Mouse (Mus musculus) thymus, postnatal 0 days (tissue): ENCODE data around the gene Atf2. TPM values are rescaled to one million over a fixed set of nuclear protein-coding genes. Genes with fewer than 3 reads are reported as not detected.
"Not testable (repeated sequence)": the region's sequence is repeated elsewhere in the genome, so short reads cannot be mapped to it uniquely, and the experiment has no call there.

Experiments
- DNase-seq: peaks from one replicate; pipeline ENCODE4 v3.0.0-alpha.2; 2015; ENCODE audit warnings: low spot score
- polyA plus RNA-seq: library from polyadenylated mRNA; unstranded; fragments of >200 nt; fragmentation: Nextera tagmentation; extraction: Ambion mirVana; gene quantifications from 2 replicates; pipeline ENCODE4 v1.2.1, GENCODE M21; 2015

Atf2 gene
- 37.2 and 46.6 TPM in 2 replicates for polyA plus RNA-seq

DNA sequence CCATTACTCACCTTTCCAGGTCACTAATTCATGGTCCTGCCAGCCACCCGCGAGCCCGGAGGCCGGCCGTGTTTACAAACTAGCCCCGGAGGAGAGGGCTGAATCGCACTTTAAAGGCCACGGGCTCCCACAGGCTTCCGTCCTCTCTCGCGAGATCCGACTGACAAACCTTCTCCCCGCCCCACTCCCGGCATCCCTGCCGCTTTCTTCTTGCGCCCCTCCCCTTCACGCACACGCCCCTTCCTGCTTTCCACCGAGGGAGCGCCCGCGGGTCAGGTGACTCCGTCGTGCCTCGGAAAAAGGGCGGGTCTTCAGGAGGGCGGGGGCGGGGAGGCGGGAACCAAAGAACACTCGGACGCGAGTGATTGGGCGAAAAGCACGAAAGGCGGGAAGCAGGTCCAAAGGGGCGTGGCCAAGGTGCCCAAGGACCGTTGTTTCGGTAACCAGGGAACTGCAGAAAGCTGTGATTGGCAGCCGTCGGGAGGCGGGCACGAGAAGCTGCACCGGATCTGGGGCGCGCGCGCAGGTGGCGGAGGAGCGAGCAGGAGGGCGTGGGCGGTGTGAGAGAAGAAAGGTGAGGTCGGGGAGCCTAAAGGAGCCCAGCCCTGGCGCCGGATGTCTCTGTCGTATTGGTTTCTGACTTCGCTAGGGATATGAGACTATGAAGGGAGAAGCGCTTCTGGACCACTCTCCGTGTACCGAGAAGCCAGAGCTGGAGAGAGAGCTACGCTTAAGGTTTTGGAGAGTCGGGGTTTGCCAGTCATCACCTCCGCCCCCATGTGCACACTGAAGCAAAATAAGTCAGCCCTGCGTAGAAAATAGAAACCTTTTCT is at the start of gene Atf2:
Gene Atf2, minus strand, starts transcription at position 176 of the 833 bp plus-strand sequence.
- peak; percentile 100 for DNase-seq

DNA sequence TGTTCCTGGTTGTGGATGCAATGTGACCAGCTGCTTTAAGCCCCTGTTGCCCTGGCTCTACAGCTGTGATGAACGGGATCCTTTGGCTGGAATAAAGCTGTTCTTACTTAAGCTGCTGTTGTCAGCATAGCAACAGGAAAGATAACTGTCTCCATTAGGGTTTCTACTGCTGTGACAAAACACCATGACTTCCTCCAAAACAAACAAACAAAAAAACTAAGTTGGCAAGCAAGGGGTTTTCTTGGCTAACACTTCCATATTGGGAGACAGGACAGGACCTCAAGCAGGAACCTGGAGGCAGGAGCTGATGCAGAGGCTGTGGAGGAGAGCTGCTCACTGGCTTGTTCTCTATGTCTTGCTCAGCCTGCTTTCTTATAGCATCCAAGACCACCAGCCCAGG is 48.8 kb upstream of the Atf2 start:
- no peak for DNase-seq

- DNase-seq, result no peak
These were observed 48.0 kb upstream of the Atf2 start for GRCm38 (mm10) chr2:73940471-73940870.

DNA sequence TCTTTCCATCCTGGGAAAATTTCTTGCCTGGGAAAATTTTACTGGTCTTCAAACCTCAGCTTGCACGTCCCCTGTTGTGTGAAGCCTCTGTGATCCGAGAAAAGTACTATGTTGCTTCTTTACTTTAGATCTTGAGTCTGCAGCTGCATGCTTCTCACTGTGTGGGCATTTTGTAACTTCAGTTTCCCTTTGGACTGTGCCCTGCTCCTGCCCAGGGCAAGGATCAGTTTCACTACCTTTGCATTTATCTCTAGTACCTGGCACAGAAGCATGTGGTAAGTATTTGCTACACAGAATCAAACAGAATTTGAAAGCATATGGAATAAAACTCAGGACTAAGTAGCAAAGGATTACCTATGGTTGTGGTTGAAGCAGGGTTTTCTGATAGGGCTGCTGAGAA is 46.5 kb upstream of the Atf2 start:
- DNase-seq, result no peak

DNA sequence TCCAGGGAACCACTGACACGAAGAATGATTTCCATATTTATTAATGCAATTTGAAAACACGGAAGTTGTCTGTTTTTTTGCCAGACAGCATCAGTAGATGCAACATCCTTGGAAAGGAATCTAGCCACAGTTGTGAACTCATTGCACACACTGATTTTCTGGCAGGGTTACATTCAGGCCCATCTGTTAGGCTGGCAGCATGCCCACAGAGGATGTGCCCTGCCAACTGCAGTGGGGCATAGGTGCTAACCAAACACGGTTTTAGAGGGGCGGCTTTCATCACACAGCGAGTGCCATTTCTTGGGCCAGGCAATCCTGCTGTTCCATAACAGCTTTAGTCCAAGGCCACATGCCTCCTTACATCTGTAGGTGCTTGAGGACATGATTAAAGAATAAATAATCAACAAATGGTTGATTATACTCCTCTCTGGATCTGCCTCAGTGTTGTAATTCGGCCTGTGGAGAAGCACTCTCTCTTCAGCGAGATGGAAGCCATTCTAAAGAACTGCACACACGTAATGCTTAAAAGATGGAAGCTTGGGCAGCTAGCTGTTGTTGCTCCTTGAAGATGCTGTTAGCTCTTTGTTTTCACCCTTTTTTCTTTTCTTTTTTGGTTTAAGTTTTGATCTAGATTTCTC is 40.4 kb upstream of the Atf2 start:
- no peak for DNase-seq

DNA sequence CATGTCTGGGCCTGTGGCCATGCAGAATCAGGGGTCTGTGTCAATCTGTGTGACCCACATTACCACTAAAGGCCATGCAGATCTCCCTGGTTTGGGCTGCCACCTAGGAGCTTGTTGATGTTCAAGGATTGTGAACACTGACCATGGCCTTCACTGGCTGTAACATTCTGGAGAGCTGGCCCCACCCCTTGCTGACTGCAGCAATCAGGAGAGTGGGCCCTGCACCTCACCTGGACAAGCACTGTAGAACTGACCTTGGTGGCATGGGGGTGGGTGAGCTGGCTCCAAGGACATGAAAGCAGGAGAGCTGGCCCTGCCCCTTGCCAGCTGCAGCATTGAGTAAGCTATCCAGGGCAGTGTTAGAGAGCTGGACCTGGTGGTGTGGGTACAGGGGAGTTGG is 35.3 kb upstream of the Atf2 start:
- no peak for DNase-seq

GRCm38 (mm10) chr2:73925539-73925938 is 33.1 kb upstream of the Atf2 start:
- DNase-seq, result no peak

GRCm38 (mm10) chr2:73925089-73925488 is 32.6 kb upstream of the Atf2 start:
- peak; percentile 17 for DNase-seq

GRCm38 (mm10) chr2:73919642-73920041 is 27.2 kb upstream of the Atf2 start:
- DNase-seq, result no peak

DNA sequence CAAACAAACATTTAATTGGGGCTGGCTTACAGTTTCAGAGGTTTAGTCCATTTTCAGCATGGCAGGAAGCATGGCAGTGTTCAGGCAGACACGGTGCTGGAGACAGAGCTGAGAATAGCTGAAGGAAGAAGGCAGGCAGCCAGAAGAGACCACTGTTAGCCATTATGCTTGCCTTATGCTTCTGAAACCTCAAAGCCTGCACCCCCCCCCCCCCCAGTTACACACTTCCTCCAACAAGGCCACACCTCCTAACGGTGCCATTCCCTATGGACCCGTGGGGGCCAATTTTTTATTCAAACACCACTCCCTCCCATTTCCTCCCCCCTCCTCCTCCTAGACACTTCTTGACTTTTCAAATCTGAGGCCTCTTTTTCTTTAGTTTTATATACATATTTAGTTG is 19.8 kb upstream of the Atf2 start:
- no peak for DNase-seq

GRCm38 (mm10) chr2:73911175-73911700 is 18.8 kb upstream of the Atf2 start, which contains the start of gene Atp5g3:
Atp5g3 (minus strand) TSS chr2:73911326.
- peak; percentile 94 for DNase-seq

DNA sequence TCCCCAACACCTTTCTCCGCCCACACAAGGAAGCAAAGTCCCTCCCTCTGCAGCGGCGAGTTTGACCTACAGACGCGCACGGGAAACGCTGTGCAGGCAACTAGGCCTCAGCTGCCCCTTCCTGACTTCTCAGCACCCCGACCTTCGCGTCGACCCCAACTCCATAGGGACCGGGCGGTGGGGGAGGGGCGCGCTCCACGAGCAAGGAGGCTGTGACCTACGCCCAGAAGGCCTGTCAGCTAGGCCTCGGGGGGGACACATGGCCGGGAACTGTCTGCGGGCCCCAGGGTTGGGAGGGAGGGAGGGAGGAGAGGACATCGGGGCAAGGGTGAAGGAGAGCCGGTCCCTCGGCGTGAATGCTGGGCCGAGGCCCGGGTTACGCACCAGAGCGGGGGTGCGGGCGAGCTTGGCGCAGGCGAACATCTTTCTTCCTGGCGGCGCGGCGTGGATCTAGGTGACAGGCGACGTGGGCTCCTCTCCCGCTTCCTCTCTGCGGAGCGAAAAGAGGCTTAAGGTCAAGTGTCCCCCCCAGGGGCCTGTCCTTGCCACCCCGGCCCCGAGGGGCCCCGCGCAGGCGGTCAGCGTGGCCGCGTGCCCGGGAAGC is 18.2 kb upstream of the Atf2 start:
- DNase-seq, result no peak

DNA sequence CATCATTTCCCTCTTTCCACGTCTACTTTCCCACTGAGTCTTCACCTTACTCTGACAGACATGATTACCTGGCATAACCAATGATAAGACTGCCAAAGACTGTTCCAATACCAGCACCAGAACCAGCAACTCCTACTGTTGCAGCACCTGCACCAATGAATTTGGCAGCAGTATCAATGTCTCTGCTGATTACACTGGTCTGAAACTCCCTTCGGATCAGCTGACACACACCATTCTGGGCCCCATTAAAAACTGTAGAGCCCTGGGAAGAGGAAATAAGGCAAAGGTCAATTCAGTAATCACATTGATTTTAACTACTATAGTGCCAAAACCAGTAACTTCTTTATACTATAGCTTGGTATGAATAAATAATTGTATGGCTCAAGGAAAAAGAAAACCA is 16.7 kb upstream of the Atf2 start:
- DNase-seq, result no peak

- DNase-seq, result not testable (repeated sequence)
These were observed 12.2 kb upstream of the Atf2 start for GRCm38 (mm10) chr2:73904679-73905078.

- DNase-seq, result no peak
These were observed 11.1 kb upstream of the Atf2 start for GRCm38 (mm10) chr2:73903536-73903935.

GRCm38 (mm10) chr2:73902328-73902727 is 9.9 kb upstream of the Atf2 start:
- DNase-seq, result not testable (repeated sequence)

- no peak for DNase-seq
These were observed 8.7 kb upstream of the Atf2 start for GRCm38 (mm10) chr2:73901169-73901568.

DNA sequence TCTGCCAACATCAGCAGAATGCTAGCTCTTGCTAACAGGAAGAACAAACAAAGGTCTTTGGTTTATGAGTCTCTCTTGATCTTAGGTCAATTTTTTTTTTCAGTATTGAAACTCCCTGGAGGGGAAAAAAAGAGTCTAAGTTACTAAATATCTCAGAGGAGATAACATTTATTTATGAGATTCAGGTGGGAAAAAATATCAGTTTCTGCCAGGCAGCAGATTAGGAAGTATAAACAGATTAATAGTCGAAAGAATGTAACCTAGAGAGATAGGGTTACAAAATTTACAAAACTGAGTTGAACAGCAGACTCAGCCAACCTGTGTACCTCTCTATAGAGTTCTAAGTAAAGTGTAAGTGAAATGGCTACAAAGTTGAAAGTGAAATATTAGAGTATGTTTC is 7.9 kb upstream of the Atf2 start:
- DNase-seq, result no peak

GRCm38 (mm10) chr2:73896919-73897318 is 4.5 kb upstream of the Atf2 start:
- DNase-seq, result not testable (repeated sequence)

- DNase-seq, result no peak
These were observed 1.2 kb upstream of the Atf2 start for GRCm38 (mm10) chr2:73893473-73894270.
